Mouse (Mus musculus): ENCODE data around the gene Cdh16. TPM values are rescaled to one million over a fixed set of nuclear protein-coding genes. Genes with fewer than 3 reads are reported as not detected.
"Not testable (repeated sequence)": the region's sequence is repeated elsewhere in the genome, so short reads cannot be mapped to it uniquely, and the experiment has no call there.

Cdh16 gene
- polyA plus RNA-seq, 1 experiment: not detected

- Histone ChIP-seq H3K27ac (replicated peaks; ENCODE audit: low read depth, low read length) (no peak overlapping the region), H3K4me1 (ENCODE audit: control insufficient read depth, insufficient read depth, insufficient read length, low read length) (peaks cover 3% of the 10 kb centered on the region; the same call in 1 of the 2 replicates), H3K4me3 (ENCODE audit: insufficient read depth, low read depth, low read length) (no peak overlapping the region)
Observed at GRCm38 (mm10) chr8:104601386-104601785, 22.8 kb downstream of the Cdh16 start.

GRCm38 (mm10) chr8:104598496-104598895 lies 25.7 kb downstream of the Cdh16 start:
- Histone ChIP-seq H3K27ac (replicated peaks; ENCODE audit: low read depth, low read length) (no peak overlapping the region), H3K4me3 (ENCODE audit: insufficient read depth, low read depth, low read length) (no peak overlapping the region), H3K4me1 (ENCODE audit: control insufficient read depth, insufficient read depth, insufficient read length, low read length) (peaks cover 3% of the 10 kb centered on the region; the same call in 1 of the 2 replicates)

- no peak overlapping the region for H3K27ac ChIP-seq (replicated peaks; ENCODE audit: low read depth, low read length)
- H3K4me3 ChIP-seq (ENCODE audit: insufficient read depth, low read depth, low read length): no peak overlapping the region
- H3K4me1 ChIP-seq (ENCODE audit: control insufficient read depth, insufficient read depth, insufficient read length, low read length): peaks cover 3% of the 10 kb centered on the region; the same call in 1 of the 2 replicates
Observed at GRCm38 (mm10) chr8:104597656-104598055, 26.5 kb downstream of the Cdh16 start.

GRCm38 (mm10) chr8:104595773-104596536 lies 28.2 kb downstream of the Cdh16 start:
- no peak overlapping the region for H3K4me3 ChIP-seq (ENCODE audit: insufficient read depth, low read depth, low read length)
- H3K4me1 ChIP-seq (ENCODE audit: control insufficient read depth, insufficient read depth, insufficient read length, low read length): no peaks in the 10 kb centered on the region
- H3K27ac ChIP-seq (replicated peaks; ENCODE audit: low read depth, low read length): no peak overlapping the region

GRCm38 (mm10) chr8:104594611-104595362 lies 29.4 kb downstream of the Cdh16 start:
- H3K4me3 ChIP-seq (ENCODE audit: insufficient read depth, low read depth, low read length): no peak overlapping the region
- H3K27ac ChIP-seq (replicated peaks; ENCODE audit: low read depth, low read length): no peak overlapping the region
- no peaks in the 10 kb centered on the region for H3K4me1 ChIP-seq (ENCODE audit: control insufficient read depth, insufficient read depth, insufficient read length, low read length)

- Histone ChIP-seq H3K4me1 (ENCODE audit: control insufficient read depth, insufficient read depth, insufficient read length, low read length) (no peaks in the 10 kb centered on the region), H3K27ac (replicated peaks; ENCODE audit: low read depth, low read length) (no peak overlapping the region), H3K4me3 (ENCODE audit: insufficient read depth, low read depth, low read length) (no peak overlapping the region)
Observed at GRCm38 (mm10) chr8:104593536-104594325, 30.5 kb downstream of the Cdh16 start.

- H3K27ac ChIP-seq (replicated peaks; ENCODE audit: low read depth, low read length): peak overlapping the region; percentile 48
- H3K4me3 ChIP-seq (ENCODE audit: insufficient read depth, low read depth, low read length): peak overlapping the region; percentile 66
- no peaks in the 10 kb centered on the region for H3K4me1 ChIP-seq (ENCODE audit: control insufficient read depth, insufficient read depth, insufficient read length, low read length)
Observed at GRCm38 (mm10) chr8:104592566-104592965, 31.6 kb downstream of the Cdh16 start.

- Histone ChIP-seq H3K27ac (replicated peaks; ENCODE audit: low read depth, low read length) (peak overlapping the region; percentile 72), H3K4me1 (ENCODE audit: control insufficient read depth, insufficient read depth, insufficient read length, low read length) (no peaks in the 10 kb centered on the region), H3K4me3 (ENCODE audit: insufficient read depth, low read depth, low read length) (peak overlapping the region; percentile 66)
Observed at GRCm38 (mm10) chr8:104591856-104592255, 32.3 kb downstream of the Cdh16 start.

GRCm38 (mm10) chr8:104591133-104591834 lies 32.9 kb downstream of the Cdh16 start, which contains the start of gene Pdp2:
Gene Pdp2 (plus strand): TSS chr8:104591451.
- Histone ChIP-seq H3K4me1 (ENCODE audit: control insufficient read depth, insufficient read depth, insufficient read length, low read length) (no peaks in the 10 kb centered on the region), H3K27ac (replicated peaks; ENCODE audit: low read depth, low read length) (peak within 1 kb of the TSS; percentile 72), H3K4me3 (ENCODE audit: insufficient read depth, low read depth, low read length) (peak within 1 kb of the TSS; percentile 66)

GRCm38 (mm10) chr8:104590284-104590683 lies 33.9 kb downstream of the Cdh16 start:
- H3K4me1 ChIP-seq (ENCODE audit: control insufficient read depth, insufficient read depth, insufficient read length, low read length): no peaks in the 10 kb centered on the region
- no peak overlapping the region for H3K4me3 ChIP-seq (ENCODE audit: insufficient read depth, low read depth, low read length)
- H3K27ac ChIP-seq (replicated peaks; ENCODE audit: low read depth, low read length): no peak overlapping the region

GRCm38 (mm10) chr8:104584522-104584921 lies 39.7 kb downstream of the Cdh16 start:
- no peaks in the 10 kb centered on the region for H3K4me1 ChIP-seq (ENCODE audit: control insufficient read depth, insufficient read depth, insufficient read length, low read length)
- no peak overlapping the region for H3K4me3 ChIP-seq (ENCODE audit: insufficient read depth, low read depth, low read length)
- no peak overlapping the region for H3K27ac ChIP-seq (replicated peaks; ENCODE audit: low read depth, low read length)

GRCm38 (mm10) chr8:104577606-104578005 lies 46.6 kb downstream of the Cdh16 start:
- not testable (repeated sequence) for H3K27ac ChIP-seq (replicated peaks; ENCODE audit: low read depth, low read length); H3K4me3 ChIP-seq (ENCODE audit: insufficient read depth, low read depth, low read length); H3K4me1 ChIP-seq (ENCODE audit: control insufficient read depth, insufficient read depth, insufficient read length, low read length)

GRCm38 (mm10) chr8:104576820-104577219 lies 47.4 kb downstream of the Cdh16 start:
- no peak overlapping the region for H3K27ac ChIP-seq (replicated peaks; ENCODE audit: low read depth, low read length)
- no peak overlapping the region for H3K4me3 ChIP-seq (ENCODE audit: insufficient read depth, low read depth, low read length)
- H3K4me1 ChIP-seq (ENCODE audit: control insufficient read depth, insufficient read depth, insufficient read length, low read length): no peaks in the 10 kb centered on the region

- no peak overlapping the region for H3K27ac ChIP-seq (replicated peaks; ENCODE audit: low read depth, low read length)
- H3K4me3 ChIP-seq (ENCODE audit: insufficient read depth, low read depth, low read length): peak overlapping the region; percentile 56
- 0 out of 2 replicates have a peak, but pooled peaks cover 3% of the 10 kb centered on the region for H3K4me1 ChIP-seq (ENCODE audit: control insufficient read depth, insufficient read depth, insufficient read length, low read length)
Observed at GRCm38 (mm10) chr8:104570436-104571343, 53.5 kb downstream of the Cdh16 start.
